In genomic region chrX:84551995-84552394, GRCm38 (mm10) we compare ENCODE assay signal across 28 mouse cellular contexts.
"Had no signal": no experiment of that assay in that cellular context is flagged by ENCODE, and none has a peak within 500 bp of the region (broad histone marks: within the 10 kb centered on the region; RNA-seq: fewer than 3 reads in every experiment).

No protein-coding gene starts in this region.

- ATAC-seq: hindbrain, embryonic 16.5 days; inflammation-experienced regulatory T-cells, adult 6 months; intestine, embryonic 15.5 days; intestine, postnatal 0 days had no signal

- H3K27me3 ChIP-seq: heart, embryonic 12.5 days; hindbrain, embryonic 12.5 days; intestine, embryonic 15.5 days; limb, embryonic 12.5 days; liver, embryonic 13.5 days; liver, embryonic 15.5 days had no signal

- H3K9me3 ChIP-seq: heart, embryonic 10.5 days; heart, embryonic 12.5 days; hindbrain, embryonic 10.5 days; hindbrain, embryonic 12.5 days; intestine, embryonic 15.5 days; limb, embryonic 10.5 days; limb, embryonic 12.5 days; liver, embryonic 13.5 days; liver, embryonic 15.5 days had no signal

- H3K4me1 ChIP-seq: heart, embryonic 10.5 days; heart, embryonic 12.5 days; hindbrain, embryonic 10.5 days; hindbrain, embryonic 12.5 days; intestine, embryonic 15.5 days; limb, embryonic 10.5 days; limb, embryonic 12.5 days; liver, embryonic 13.5 days; liver, embryonic 15.5 days had no signal

- DNase-seq: gastrocnemius, adult 2 months; gastrocnemius, postnatal 10 days; gastrocnemius, postnatal 25 days; heart, adult 18-20 months; heart, postnatal 10 days; heart, postnatal 4 days; kidney, adult 18-20 months; kidney, adult 8-10 months; kidney, postnatal 10 days; kidney, postnatal 25 days; kidney, postnatal 4 days; liver; liver, embryonic 13.5 days had no signal

- H3K27ac ChIP-seq: gastrocnemius, adult 2 months; heart, embryonic 10.5 days; hindbrain, embryonic 10.5 days; hindbrain, embryonic 12.5 days; hindbrain, embryonic 14.5 days; intestine, embryonic 15.5 days; layer of hippocampus, adult 2 months; left cerebral cortex, adult 2 months; limb, embryonic 10.5 days; limb, embryonic 12.5 days; liver, embryonic 13.5 days; liver, embryonic 15.5 days had no signal

- H3K4me3 ChIP-seq: gastrocnemius, adult 2 months; heart, embryonic 10.5 days; heart, embryonic 12.5 days; hindbrain, embryonic 10.5 days; hindbrain, embryonic 12.5 days; intestine, embryonic 15.5 days; layer of hippocampus, adult 2 months; left cerebral cortex, adult 2 months; limb, embryonic 10.5 days; limb, embryonic 12.5 days; liver, embryonic 13.5 days; liver, embryonic 15.5 days had no signal

- H3K36me3 ChIP-seq: heart, embryonic 10.5 days; heart, embryonic 12.5 days; hindbrain, embryonic 10.5 days; hindbrain, embryonic 12.5 days; intestine, embryonic 15.5 days; limb, embryonic 10.5 days; limb, embryonic 12.5 days; liver, embryonic 13.5 days; liver, embryonic 15.5 days had no signal

- H3K4me2 ChIP-seq: heart, embryonic 12.5 days; hindbrain, embryonic 12.5 days; hindbrain, embryonic 14.5 days; intestine, embryonic 15.5 days; limb, embryonic 12.5 days; liver, embryonic 11.5 days; liver, embryonic 13.5 days; liver, embryonic 15.5 days had no signal

- H3K9ac ChIP-seq: heart, embryonic 12.5 days; hindbrain, embryonic 12.5 days; hindbrain, embryonic 14.5 days; intestine, embryonic 15.5 days; limb, embryonic 12.5 days; liver, embryonic 13.5 days; liver, embryonic 15.5 days had no signal
